Mouse (Mus musculus) C2C12 (cell line): ENCODE measurements around the gene C030005K15Rik.

Experiments
- CTCF ChIP-seq: IDR thresholded peaks from one replicate; pipeline ENCODE4 v1.5.1; 2011; ENCODE audit not compliant: control insufficient read depth, insufficient read depth, insufficient read length
- MAX ChIP-seq: IDR thresholded peaks from one replicate; pipeline ENCODE4 v1.6.1; 2011; ENCODE audit warnings: mild to moderate bottlenecking, control low read depth
- MYOG ChIP-seq: IDR thresholded peaks from one replicate; pipeline ENCODE4 v1.6.1; 2011; ENCODE audit not compliant: control insufficient read depth, insufficient read length; ENCODE audit errors: extremely low read depth
- USF1 ChIP-seq: IDR thresholded peaks from one replicate; pipeline ENCODE4 v1.6.1; 2011; ENCODE audit warnings: low read depth, mild to moderate bottlenecking, control low read depth, moderate library complexity

GRCm38 (mm10) chr10:97714584-97714983 is 12.0 kb downstream of the C030005K15Rik start:
- TF ChIP-seq CTCF (no peak), USF1 (no peak), MYOG (no peak), MAX (no peak)
